Mouse (Mus musculus) heart, embryonic 16.5 days (tissue): ENCODE data around the gene Ubqln4. TPM values are rescaled to one million over a fixed set of nuclear protein-coding genes. Genes with fewer than 3 reads are reported as not detected.
A peak's percentile ranks its signal among the peaks of the same experiment; 100 is the strongest.
"Not testable (repeated sequence)": the region's sequence is repeated elsewhere in the genome, so short reads cannot be mapped to it uniquely, and the experiment has no call there.

Experiments
- ATAC-seq: fragments of 200-750 bp; cut with Nextera tagmentation; replicated peaks from 2 replicates; pipeline ENCODE4 v1.8.0; 2017; ENCODE audit warnings: moderate number of reproducible peaks; ENCODE audit not compliant: insufficient read depth, low FRiP score; ENCODE audit errors: extremely low read depth
- H3K27ac ChIP-seq: fragments of 300-500 bp; sonication (generic); 2 replicates; pipeline ENCODE4 v1.5.1; 2014; ENCODE audit warnings: mild to moderate bottlenecking, low read length, control low read depth, moderate library complexity
- H3K27me3 ChIP-seq: fragments of 300-500 bp; sonication (generic); 2 replicates; pipeline ENCODE4 v1.6.1; 2014; ENCODE audit warnings: low read length, mixed read lengths; ENCODE audit not compliant: control insufficient read depth, insufficient read depth
- H3K36me3 ChIP-seq: fragments of 300-500 bp; sonication (generic); 2 replicates; pipeline ENCODE4 v1.6.1; 2014; ENCODE audit not compliant: control insufficient read depth, insufficient read depth
- H3K4me1 ChIP-seq: fragments of 300-500 bp; sonication (generic); 2 replicates; pipeline ENCODE4 v1.6.1; 2014; ENCODE audit warnings: low read length, mixed read lengths; ENCODE audit not compliant: control insufficient read depth, insufficient read depth
- H3K4me2 ChIP-seq: fragments of 300-500 bp; sonication (generic); 2 replicates; pipeline ENCODE4 v1.6.1; 2014; ENCODE audit warnings: low read depth, mild to moderate bottlenecking, control low read depth, low read length
- H3K4me3 ChIP-seq: fragments of 300-500 bp; sonication (generic); 2 replicates; pipeline ENCODE4 v1.5.1; 2014; ENCODE audit warnings: mild to moderate bottlenecking, control low read depth, low read length
- H3K9ac ChIP-seq: fragments of 300-500 bp; sonication (generic); 2 replicates; pipeline ENCODE4 v1.6.1; 2014; ENCODE audit warnings: low read length, control low read depth
- H3K9me3 ChIP-seq: fragments of 300-500 bp; sonication (generic); replicated peaks from 2 replicates; pipeline ENCODE4 v1.6.1; 2016; ENCODE audit warnings: low read length; ENCODE audit not compliant: control insufficient read depth
- WGBS: fragments of 180-500 bp; shearing (Covaris S2); extraction: QIAGEN DNeasy Blood & Tissue Kit; methylation state at CpG from one replicate; pipeline ENCODE4 v1.1.7; 2014; 5-methylcytosine and 5-hydroxymethylcytosine counted together
- polyA plus RNA-seq: library from polyadenylated mRNA; unstranded; fragments of >200 nt; fragmentation: Nextera tagmentation; extraction: Ambion mirVana; gene quantifications from 2 replicates; pipeline ENCODE4 v1.2.1, GENCODE M21; 2015

The Ubqln4 gene
- polyA plus RNA-seq, 1 experiment from 2014 or later = 28.8 TPM

GRCm38 (mm10) chr3:88591950-88592731 lies 38.6 kb downstream of the Ubqln4 start:
- 20% methylated on average over 9 of the region's 9 CpGs for WGBS
- H3K4me3 ChIP-seq = no peak overlapping the region; the same call in 1 of the 2 replicates

GRCm38 (mm10) chr3:88592942-88593576 lies 39.5 kb downstream of the Ubqln4 start:
- Histone ChIP-seq H3K4me3 (peak overlapping the region; percentile 19; the same call in 1 of the 2 replicates), H3K27ac (no peak overlapping the region), H3K4me1 (peaks cover 17% of the 10 kb centered on the region), H3K27me3 (no peaks in the 10 kb centered on the region), H3K36me3 (peaks cover 9% of the 10 kb centered on the region), H3K9ac (no peak overlapping the region), H3K9me3 (no peaks in the 10 kb centered on the region), H3K4me2 (peak overlapping the region; percentile 32; the same call in 1 of the 2 replicates)
- WGBS = 58% methylated on average over 10 of the region's 10 CpGs
- ATAC-seq = no peak

More at GRCm38 (mm10) chr3:88591950-88592731, 38.6 kb downstream of the Ubqln4 start:
- Histone ChIP-seq H3K27me3 (no peaks in the 10 kb centered on the region), H3K27ac (peak overlapping the region; percentile 14; the same call in 1 of the 2 replicates), H3K4me2 (peak overlapping the region; percentile 14; the same call in 1 of the 2 replicates), H3K36me3 (peaks cover 17% of the 10 kb centered on the region), H3K4me1 (peaks cover 17% of the 10 kb centered on the region), H3K9me3 (no peaks in the 10 kb centered on the region), H3K9ac (peak overlapping the region; percentile 41; the same call in 1 of the 2 replicates)
- 0 out of 2 replicates have a peak, but pooled peaks have one; percentile 11 for ATAC-seq

DNA sequence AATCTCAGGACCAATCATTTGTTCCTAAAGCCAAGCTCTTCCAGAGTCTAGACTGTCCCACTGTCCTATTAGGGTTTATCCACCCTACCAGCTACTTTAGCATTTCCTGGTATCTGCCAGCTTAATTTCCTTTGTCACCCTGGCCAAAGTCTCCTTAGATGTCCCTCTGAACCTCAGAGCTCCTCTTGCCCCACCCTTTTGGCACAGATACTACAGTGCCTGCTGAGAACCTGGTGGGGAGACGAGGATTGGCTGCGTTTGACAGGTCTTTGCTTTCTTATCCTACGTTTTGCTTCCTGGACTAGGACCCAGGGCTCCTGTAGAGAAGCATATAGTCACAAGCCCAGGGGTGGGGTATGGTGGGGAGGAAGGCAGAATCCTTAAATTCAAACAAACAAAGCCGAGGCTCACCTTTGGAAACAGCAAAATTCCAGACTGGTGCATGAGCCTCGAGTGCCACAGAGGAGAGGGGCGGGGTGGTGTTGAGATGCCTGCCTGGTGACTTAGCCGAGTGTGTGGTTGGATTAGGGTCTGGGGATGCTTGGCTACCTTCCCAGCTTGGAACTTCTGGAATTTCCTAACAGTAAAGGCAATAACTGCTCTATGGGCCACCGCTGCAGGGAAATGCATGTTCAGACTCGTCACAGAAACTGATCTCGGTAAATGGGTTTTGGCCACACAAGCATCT lies 40.5 kb downstream of the Ubqln4 start:
- H3K36me3 ChIP-seq = no peaks in the 10 kb centered on the region
- H3K4me1 ChIP-seq = peaks cover 17% of the 10 kb centered on the region
- no peaks in the 10 kb centered on the region for H3K27me3 ChIP-seq
- H3K9ac ChIP-seq = no peak overlapping the region
- no peaks in the 10 kb centered on the region for H3K9me3 ChIP-seq
- ATAC-seq = peak; percentile 21; the same call in 1 of the 2 replicates
- no peak overlapping the region for H3K4me3 ChIP-seq
- WGBS = 31% methylated on average over 10 of the region's 10 CpGs
- no peak overlapping the region for H3K27ac ChIP-seq
- H3K4me2 ChIP-seq = 0 out of 2 replicates have a peak overlapping the region, but pooled peaks have one; percentile 3

DNA sequence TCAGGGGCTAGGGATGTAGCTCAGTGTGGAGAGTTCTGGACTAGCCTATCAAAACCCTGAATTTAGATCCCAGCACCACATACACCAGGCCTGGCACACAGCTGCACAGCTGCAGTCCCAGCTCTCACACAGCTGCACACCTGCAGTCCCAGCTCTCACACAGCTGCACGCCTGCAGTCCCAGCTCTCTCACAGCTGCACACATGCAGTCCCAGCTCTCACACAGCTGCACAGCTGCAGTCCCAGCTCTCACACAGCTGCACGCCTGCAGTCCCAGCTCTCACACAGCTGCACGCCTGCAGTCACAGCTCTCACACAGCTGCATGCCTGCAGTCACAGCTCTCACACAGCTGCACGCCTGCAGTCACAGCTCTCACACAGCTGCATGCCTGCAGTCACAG lies 43.0 kb downstream of the Ubqln4 start:
- not testable (repeated sequence) for H3K4me3 ChIP-seq, H3K9ac ChIP-seq, ATAC-seq, H3K9me3 ChIP-seq, H3K4me2 ChIP-seq, H3K36me3 ChIP-seq, H3K27ac ChIP-seq, H3K27me3 ChIP-seq
- H3K4me1 ChIP-seq = peaks cover 15% of the 10 kb centered on the region
- 89% methylated on average over 4 of the region's 4 CpGs for WGBS

GRCm38 (mm10) chr3:88602466-88602865 lies 48.9 kb downstream of the Ubqln4 start:
- Histone ChIP-seq H3K4me2 (no peak overlapping the region), H3K4me1 (peaks cover 13% of the 10 kb centered on the region), H3K27ac (no peak overlapping the region), H3K36me3 (no peaks in the 10 kb centered on the region), H3K4me3 (no peak overlapping the region), H3K9ac (no peak overlapping the region), H3K27me3 (no peaks in the 10 kb centered on the region), H3K9me3 (no peaks in the 10 kb centered on the region)
- ATAC-seq = no peak
- 66% methylated on average over 4 of the region's 4 CpGs for WGBS

GRCm38 (mm10) chr3:88603714-88604161 lies 50.2 kb downstream of the Ubqln4 start:
- 19% methylated on average over 6 of the region's 6 CpGs for WGBS
- Histone ChIP-seq H3K36me3 (no peaks in the 10 kb centered on the region), H3K9me3 (no peaks in the 10 kb centered on the region), H3K27me3 (no peaks in the 10 kb centered on the region), H3K9ac (no peak overlapping the region), H3K27ac (peak overlapping the region; percentile 39), H3K4me2 (no peak overlapping the region), H3K4me3 (no peak overlapping the region), H3K4me1 (peaks cover 23% of the 10 kb centered on the region)
- peak; percentile 80 for ATAC-seq

DNA sequence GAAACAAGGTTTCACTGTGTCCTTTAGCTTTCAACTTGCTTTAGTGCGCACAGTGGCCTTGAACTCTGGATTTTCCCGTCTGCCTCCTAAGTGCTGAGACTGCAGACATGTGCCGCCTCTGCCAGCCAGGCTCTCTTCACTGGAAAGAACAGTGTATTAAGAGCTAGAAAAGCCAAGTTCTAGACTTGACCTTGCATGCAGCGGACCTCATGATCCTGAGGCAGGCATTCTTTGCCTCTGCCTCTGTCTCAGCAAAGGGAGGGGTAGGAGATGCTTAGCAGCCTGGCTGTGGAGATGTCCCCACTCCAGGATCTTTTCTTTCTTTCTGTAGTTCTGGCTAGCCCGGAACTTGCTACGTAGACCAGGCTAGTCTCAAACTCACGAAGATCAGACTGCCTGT lies 51.3 kb downstream of the Ubqln4 start:
- H3K4me2 ChIP-seq = no peak overlapping the region
- H3K4me3 ChIP-seq = no peak overlapping the region
- H3K36me3 ChIP-seq = no peaks in the 10 kb centered on the region
- H3K27me3 ChIP-seq = no peaks in the 10 kb centered on the region
- WGBS = 83% methylated on average over 7 of the region's 7 CpGs
- H3K9me3 ChIP-seq = no peaks in the 10 kb centered on the region
- no peak for ATAC-seq
- H3K9ac ChIP-seq = no peak overlapping the region
- H3K27ac ChIP-seq = no peak overlapping the region; the same call in 1 of the 2 replicates
- H3K4me1 ChIP-seq = peaks cover 25% of the 10 kb centered on the region

GRCm38 (mm10) chr3:88605666-88606065 lies 52.1 kb downstream of the Ubqln4 start, which contains the start of gene Arhgef2:
Arhgef2 (plus strand) TSS chr3:88605966.
- H3K4me2 ChIP-seq = peak within 1 kb of the TSS; percentile 78
- peaks cover 25% of the 10 kb centered on the region for H3K4me1 ChIP-seq
- not testable (repeated sequence) for H3K27me3 ChIP-seq, H3K4me3 ChIP-seq, H3K36me3 ChIP-seq, ATAC-seq, H3K9ac ChIP-seq, H3K9me3 ChIP-seq, H3K27ac ChIP-seq
- WGBS = 93% methylated on average over 2 of the region's 2 CpGs
